Mouse (Mus musculus) urinary bladder, postnatal 4 days (tissue): ENCODE data around the gene Ofd1.

Source experiments
- DNase-seq, 2 experiments: peaks; one replicate each; pipeline ENCODE4 v3.0.0; 2021 to 2022; ENCODE audit warnings: low spot score in 2 of 2

Ofd1 gene

GRCm38 (mm10) chrX:166359927-166360440 lies 80.5 kb downstream of the Ofd1 start:
- no peak for DNase-seq

GRCm38 (mm10) chrX:166358955-166359354 lies 81.5 kb downstream of the Ofd1 start:
- DNase-seq = no peak

GRCm38 (mm10) chrX:166356276-166356675 lies 84.2 kb downstream of the Ofd1 start:
- DNase-seq = no peak

- no peak for DNase-seq
Measured at GRCm38 (mm10) chrX:166354913-166355312, 85.6 kb downstream of the Ofd1 start.

- DNase-seq = no peak
Measured at GRCm38 (mm10) chrX:166353412-166353811, 87.1 kb downstream of the Ofd1 start.

- DNase-seq = peak; percentile 19 to 60
Measured at GRCm38 (mm10) chrX:166351790-166352189, 88.7 kb downstream of the Ofd1 start.

- no peak for DNase-seq
Measured at GRCm38 (mm10) chrX:166348634-166349033, 91.9 kb downstream of the Ofd1 start.

- no peak for DNase-seq
Measured at GRCm38 (mm10) chrX:166348086-166348485, 92.4 kb downstream of the Ofd1 start.

- peak in 1 of 2 experiments; percentile 15 for DNase-seq
Measured at GRCm38 (mm10) chrX:166344228-166345015, 96.1 kb downstream of the Ofd1 start.

GRCm38 (mm10) chrX:166341795-166342194 lies 98.7 kb downstream of the Ofd1 start:
- no peak for DNase-seq
